Mouse (Mus musculus) spleen, postnatal 14 days (tissue): ENCODE results near the gene Plcl2.
"Not testable (repeated sequence)": the region's sequence is repeated elsewhere in the genome, so short reads cannot be mapped to it uniquely, and the experiment has no call there.

ENCODE experiments used
- DNase-seq, 2 experiments: peaks; one replicate each; pipeline ENCODE4 v3.0.0; 2021 to 2022; ENCODE audit warnings: low spot score in 2 of 2

The Plcl2 gene

DNA sequence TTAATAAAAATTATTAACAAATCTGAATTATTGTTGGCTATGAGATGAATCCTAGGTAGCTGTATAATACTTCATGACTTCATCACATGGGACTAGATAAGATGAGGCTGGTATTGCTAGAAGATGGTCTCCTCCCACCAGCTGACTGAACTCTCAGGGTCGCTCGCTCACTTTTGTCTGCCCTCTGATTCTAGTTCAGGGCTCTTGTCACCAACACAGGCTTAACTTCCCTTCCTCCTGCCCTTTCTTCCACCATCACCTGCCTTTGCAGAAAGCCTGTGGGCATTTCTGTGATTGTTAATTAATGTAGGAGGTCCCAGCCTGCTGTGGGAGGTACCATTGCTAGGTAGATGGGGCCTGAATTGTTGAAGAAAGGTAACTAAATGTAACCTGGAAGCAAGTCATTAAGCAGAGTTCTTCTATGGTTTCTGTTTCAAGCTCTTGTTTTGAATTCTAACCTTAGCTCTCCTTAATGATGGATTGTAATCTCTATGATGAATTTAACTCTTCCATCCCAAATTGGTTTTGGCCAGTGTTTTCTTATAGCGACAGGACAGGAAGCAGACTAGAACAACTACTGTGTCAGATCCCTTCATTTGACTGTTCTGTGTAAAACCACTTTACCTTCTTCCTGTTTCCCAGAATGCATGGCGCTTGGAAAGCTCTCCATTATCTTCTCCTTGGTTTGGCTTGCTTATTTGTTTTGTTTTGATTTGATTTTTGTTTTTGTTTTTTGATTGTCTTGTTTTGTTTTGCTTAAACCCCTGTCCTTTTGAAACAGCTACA, 27.4 kb downstream of the Plcl2 start:
- DNase-seq, result no peak

DNA sequence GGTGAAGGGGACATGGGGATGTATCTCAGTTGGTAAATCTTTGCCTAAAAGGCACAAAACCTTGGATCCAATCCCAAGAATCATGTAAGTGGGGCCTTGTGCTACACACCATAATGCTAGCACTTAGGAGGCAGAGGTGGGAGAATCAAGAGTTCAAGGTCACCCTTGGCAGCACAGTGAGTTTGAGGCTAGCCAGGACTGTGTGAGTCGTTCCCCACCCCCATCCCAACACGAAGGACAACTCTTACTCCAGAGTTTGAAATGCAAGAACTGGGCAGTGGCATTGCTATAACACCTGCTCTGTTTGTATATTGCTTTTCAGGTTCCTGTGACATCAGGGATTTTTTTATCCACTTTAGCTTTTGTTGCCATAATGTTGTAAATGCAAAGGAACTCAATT, 28.6 kb downstream of the Plcl2 start:
- DNase-seq, result no peak

DNA sequence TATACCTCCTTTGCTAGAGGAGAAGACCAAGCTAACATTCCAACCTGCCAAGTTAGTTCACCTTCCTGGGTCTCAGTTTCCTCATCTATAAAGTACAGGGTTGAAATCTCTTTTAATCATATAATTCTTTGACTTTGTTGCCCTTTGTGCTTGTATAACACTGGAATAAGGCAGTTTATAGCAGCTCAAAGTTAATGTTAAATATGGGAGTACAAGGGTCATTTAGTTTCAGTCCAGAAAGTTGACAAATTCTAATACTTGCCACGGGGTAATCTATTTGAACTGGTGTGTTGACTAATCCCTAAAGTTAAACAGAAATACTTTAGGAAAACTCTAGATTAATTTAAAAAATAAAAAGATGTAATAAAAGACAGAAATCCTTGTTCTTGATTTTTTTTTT, 35.7 kb downstream of the Plcl2 start:
- DNase-seq, result no peak

DNA sequence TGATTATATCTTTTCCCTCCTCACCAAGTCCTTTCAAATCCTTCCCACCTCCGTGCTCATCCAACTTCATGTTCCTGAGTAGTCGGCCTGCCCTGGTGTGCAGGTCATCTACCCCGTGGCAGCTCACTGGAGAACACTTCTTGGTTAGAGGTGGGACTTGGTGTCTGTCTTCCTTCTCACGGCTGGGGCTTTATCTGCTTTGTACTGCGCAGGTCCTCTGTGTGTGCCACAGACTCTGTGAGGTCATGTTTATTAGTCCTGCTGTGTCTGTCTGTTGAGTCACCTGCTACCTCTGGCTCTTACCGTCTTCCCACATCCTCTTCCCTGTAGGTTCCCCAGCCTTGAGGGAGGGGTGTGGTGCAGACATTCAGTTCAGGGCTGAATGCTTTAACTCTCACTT, 36.1 kb downstream of the Plcl2 start:
- DNase-seq, result no peak

DNA sequence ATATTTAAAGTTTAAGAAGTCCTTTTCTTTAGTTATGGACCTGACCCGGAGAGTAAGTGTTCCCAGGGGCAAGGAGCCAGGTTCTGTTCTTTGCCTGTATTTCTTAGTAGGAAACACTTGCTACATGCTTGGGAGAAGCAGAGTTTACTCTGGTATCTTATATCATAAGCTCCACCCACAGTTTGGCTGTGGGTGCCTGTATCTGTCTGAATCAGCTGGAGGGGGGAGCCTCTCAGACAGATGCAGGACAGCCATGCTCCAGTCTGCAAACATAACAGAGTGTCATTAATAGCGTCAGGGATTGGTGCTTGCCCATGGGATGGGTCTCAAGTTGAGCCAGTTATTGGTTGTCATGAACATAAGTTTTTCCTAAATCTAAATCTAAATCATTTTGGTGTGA, 42.9 kb downstream of the Plcl2 start:
- no peak for DNase-seq

DNA sequence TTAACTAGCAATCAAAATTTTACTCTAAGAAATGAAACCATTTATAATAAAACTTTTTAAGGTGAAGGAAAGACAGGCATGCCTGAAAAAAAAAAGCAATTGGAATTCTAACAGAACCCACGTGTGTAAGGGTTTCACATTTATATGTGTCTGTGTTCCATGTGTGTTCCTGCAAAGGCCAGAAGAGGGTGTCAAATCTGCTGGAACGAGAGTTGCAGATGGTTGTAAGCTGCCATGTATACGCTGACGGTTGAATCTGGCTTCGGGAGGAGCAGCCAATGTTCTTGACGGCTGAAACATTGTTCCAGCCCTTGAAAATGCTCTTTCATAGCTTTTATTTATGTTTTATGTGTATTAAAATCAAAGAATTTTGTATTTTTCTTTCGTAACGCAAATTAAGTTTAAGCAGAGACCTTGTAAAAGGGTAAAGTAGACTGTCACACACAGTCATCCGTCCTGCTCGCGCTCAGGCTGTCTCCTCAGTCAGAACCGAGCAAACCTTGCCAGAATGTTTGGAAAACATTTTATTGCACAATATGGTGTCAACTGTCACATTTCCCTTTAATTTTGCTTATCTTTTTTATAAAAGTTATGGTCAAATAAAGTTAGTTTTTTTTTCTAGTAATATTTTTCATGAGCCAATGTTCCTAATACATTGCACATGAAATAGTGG, 48.5 kb downstream of the Plcl2 start:
- DNase-seq, result no peak

DNA sequence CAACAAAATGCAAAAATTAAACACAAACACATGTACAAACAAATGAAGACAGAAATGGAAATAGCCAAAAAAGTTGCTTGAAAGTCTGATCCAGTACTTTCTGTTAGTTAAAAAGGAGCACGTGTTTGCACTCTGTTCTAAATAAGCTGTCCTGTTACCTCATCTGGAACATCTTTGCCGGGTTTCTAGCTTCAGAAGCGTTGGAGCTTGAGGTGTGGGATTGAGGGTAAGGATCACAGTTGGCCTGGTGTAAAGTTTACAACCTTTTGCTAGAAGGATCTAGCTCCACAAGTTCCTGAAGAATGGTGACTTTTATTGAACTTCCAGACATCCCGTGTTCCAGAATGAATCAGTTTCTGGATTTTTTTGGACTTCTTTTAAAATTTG, 49.0 kb downstream of the Plcl2 start:
- DNase-seq, result no peak

DNA sequence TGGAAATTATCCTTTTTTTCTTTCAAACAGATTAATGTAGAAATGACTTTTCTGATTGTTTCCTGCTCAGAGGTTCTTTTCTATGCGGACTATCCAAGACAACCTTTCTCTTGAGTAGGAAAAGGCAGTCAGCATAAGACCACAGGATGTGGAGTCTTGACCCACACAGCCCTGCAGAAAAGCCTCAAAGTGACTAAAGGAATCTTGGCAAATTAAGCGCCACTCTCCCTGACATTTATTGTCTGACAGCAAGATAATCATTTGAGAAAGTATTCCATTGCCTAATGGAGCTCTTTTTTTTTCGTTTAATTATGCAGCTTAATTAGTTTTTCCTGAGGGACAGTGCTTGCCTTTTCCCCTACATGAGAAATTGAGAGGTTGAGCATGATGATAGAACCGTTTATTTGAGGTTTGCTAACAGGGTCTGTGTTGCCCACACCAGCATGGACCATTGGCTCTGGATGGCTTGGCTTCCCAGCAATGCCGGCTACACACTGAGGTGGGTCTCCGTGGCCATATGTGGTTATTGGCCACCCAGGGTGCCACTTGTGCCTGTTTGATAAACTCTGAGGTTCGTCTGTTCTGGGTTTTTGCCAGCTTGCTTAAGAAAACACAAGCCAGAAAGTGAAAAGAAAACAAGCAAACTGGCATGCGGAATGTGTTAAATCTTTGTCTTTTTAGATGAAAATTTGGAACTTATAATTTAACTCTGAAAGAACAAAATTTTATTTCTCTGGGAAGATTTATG, 56.3 kb downstream of the Plcl2 start:
- DNase-seq, result no peak

DNA sequence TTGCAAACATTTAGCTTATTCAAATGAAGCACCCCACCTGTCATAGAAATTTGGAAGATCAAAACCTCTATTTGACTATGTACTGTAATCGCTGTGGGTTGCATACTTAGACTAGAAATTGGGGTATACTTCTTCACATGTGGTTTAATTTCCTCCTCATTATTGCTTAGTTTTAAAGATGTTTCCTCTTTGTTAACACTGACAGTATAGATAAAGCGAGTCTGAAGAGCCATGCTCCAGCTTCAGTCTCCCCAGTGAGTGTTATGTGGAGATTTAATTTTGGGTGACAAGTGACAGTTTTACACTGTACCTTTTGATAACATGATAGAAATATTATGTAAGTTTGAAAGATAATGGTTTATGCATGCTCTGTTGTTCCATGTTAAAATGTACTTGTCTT, 59.6 kb downstream of the Plcl2 start:
- DNase-seq, result no peak

DNA sequence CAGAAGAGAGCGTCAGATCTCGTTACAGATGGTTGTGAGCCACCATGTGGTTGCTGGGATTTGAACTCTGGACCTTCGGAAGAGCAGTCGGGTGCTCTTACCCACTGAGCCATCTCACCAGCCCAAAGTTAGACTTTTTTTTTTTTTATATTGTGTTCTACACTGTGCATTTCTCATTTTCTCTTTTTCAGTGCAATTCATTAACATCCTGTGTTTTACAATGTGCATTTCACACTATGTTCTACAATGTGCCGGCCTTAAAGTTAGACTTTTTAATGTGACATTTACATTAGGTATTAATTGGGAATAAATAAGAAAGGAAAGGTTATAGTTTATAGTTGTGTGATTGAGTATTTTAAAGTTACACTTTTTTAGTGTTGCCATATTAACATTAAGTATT, 61.0 kb downstream of the Plcl2 start:
- DNase-seq, result not testable (repeated sequence)

DNA sequence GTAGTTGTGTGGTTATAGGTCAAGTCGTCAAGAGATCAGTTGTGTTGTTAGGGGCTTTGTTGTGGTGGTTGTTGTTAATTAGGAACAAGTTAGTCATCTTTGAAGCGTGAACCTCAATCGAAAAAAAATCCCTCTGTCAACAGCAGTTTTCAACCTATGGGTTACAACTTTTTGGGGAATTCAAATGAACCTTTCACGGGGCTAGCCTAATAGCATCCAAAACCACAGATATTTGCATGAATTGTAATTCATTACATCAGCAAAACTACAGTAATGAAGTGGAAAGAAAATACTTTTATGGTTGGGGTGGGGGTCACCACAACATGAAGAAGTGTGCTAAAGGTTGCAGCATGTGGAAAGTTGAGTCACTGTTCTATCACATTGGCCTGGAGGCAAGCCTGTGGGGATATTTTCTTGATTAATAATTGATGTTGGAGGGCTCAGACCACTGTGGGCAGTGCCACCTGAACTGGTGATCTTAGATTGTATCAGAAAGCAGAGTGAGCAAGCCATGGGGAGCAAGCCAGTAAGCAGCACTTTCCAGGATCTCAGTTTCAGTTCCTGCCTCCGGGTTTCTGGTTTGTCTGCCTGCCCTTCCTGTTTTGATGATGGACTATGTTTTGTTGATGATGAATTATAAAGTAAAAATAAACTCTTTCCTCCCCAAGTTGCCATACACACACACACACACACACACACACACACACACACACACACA, 61.6 kb downstream of the Plcl2 start:
- no peak for DNase-seq

DNA sequence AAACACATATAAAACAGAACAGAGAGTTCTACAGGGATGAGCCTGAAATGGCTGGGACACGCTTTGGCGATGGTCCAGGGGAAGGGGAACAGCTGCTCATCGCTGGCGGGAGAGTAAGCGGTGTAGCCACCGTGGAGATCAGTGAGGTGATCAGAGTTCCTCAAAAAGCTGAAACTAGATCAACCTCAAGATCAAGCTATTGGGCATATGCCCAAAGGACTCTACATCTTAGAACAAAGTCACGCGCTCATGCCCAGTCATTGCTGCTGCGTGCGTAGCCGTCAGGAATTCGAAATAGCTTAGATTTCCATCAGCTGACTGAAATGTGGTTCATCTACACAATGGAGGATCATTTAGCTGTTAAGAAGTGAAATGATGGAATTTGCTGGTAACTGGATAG, 65.0 kb downstream of the Plcl2 start:
- DNase-seq, result no peak

DNA sequence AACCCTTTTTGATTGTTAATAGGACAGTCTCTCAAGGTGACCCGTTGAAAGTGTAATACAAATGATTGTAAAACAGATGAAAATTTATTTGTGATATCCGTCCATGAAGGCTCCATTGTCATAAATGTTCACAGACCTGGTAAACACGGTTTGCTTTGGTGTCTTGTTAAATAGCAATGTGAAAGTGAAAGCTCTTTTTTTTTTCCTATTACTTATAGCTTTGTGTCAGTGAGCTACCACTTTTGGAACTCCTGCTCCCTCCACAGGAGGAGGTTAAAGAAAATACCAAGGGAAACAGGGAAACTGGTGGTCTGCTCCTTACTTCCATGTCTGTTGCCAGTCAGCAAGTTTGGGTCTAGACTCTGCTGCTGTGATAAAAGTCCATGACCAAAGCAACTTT, 71.2 kb downstream of the Plcl2 start:
- no peak for DNase-seq

DNA sequence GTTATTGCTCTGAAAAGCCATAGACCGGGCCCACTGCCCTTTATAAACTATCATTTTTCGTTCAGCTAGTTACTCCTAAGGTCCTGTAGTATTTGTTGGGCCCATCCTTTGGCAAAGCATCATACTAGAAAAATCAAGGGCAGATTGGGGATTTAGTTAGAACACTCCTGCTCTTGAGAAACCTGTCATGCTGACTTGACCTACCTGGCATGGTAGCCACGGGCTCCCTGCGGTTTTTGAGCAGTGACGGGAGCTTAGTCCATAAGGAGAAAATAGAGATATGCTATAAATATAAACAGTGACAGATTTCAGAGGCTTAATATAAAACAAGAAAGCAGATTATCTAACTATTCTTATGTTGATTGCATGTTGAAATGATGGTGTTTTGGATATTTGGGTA, 77.6 kb downstream of the Plcl2 start:
- no peak for DNase-seq

DNA sequence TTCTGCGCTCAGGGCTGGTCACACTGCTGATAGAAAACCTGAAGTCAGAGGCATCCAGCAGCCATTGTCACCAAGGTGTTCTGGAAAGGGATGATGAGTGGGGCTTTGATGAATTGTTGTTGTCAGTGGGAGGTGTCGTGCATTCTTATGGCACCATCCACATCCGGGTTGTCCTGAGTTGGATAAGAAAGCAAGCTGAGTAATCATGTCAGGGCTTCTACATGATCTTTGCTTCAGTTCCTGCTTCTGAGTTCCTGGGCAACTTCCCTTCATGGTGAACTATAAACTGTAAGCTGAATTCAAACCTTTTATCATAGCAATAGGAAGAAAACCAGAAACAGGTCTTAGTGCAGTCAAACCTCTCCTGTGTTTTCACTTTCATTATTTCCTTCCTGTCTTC, 78.7 kb downstream of the Plcl2 start:
- DNase-seq, result no peak

DNA sequence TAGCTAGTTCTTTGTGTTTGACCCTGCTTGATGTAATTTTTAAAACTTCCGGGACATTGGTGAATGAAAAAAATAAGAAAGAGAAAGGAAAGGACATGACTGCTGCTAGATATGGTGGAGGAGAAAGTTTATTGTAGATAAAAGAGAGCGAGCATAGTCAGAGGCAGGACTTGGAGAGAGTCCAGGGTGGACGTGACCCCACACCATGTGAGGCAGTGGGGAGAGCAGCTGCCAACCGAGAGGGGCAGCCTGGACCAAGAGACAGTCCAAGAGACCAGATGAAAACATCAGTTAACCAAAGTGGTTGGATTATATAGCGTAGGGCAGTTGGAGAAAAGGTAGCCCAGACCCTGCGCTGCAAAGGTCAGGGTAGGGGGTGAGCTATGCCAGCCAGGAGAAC, 91.0 kb downstream of the Plcl2 start:
- DNase-seq, result no peak

DNA sequence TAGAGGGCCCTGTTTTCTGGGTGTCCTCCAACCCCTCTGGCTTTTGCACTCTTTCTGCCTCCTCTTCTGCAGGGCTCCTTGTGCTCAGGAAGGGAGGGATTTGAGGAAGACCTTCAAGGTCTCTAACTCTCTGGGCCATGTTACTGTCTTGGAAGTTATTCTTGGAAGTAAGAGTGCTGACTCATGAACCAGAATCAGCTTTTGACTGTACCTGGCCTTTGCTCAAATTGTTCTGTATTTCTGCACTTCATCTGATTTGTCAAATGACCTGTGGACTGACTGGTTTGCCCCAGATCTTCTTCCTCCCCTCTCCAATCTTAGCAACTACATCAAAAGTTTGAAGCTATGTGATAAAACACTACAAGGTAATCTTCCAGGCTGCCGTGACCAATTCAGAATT, 91.5 kb downstream of the Plcl2 start:
- no peak for DNase-seq

DNA sequence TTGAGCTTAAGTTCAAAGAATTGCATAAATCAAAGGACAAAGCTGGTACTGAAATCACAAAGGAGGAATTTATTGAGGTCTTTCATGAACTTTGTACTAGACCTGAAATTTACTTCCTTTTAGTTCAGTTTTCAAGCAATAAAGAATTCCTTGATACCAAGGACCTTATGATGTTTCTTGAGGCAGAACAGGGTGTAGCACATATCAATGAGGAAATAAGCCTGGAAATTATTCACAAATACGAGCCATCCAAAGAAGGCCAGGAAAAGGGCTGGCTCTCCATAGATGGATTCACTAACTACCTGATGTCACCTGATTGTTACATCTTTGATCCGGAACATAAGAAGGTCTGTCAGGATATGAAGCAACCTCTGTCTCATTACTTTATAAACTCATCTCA, 97.7 kb downstream of the Plcl2 start:
- no peak for DNase-seq

DNA sequence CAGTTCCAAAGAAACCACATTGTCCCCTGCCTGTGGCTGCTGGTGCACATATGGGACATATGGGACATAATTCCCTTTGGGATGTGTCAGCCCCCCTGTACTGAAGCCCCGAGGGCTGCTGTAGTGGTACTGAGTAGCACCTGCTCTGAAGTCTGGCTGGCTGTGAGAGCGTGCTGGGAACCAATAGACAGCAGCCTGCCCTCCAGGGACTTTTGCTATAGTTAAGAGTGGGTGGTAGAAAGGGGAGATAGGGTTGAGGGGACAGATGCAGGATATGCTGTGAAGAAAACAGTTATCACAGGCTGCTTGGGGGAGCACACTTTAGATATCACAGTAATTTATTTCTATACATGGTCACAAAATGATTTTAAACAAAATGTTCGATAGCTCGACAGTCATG, 100.7 kb downstream of the Plcl2 start:
- no peak for DNase-seq

DNA sequence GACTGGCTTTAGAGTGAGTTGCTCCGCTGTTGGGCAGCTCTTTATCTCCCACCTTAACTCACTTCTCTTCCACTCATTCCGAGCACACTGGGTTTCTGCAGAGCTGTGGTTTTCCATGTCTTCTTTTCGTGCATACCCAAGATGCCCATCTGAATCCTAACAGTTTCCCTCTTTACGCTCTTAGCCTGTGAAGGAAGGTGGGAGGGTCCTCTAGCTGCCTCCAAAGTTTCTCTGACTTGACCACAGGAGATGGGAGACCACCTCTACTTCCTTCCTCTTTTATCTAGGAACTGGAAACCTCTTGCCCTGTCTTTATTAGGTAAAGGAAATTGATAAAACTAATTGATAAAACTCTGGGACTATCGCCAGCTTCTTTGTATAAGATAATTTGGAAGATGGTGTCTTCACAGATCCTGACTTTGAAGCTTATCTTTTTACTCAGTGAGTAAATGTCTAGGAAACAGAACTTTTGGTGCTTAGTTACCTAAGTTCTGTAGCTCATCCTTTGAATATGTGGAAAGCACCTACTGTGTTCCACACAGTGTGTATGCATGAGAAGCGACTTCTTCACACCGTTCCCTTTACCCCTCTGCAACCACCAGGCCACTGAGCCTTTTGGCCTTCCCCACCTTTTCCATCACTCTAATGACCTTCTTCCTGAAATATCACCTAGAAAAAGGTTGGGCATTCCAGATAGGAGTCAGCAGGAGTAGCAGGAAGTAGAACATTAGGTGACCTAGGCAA, 111.8 kb downstream of the Plcl2 start:
- DNase-seq, result no peak

DNA sequence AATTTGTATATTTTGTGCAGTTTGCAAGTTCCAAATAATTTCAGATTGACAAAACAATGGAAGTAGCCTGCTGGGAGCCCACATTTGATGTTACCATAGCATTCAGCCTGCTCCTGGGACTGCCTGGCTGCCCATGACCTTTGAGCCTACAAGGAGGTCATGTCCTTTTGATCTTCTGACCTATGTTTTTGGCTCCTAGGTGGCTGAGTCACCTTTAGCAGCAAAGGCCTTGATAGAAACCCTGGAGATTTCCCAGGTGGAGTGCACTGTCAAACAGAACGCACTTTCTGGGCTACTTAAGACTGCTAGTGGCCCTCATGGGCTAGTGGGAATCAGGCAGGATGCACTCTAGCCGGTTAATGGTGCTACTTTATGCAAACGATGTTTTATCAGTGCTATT, 112.8 kb downstream of the Plcl2 start:
- DNase-seq, result no peak

DNA sequence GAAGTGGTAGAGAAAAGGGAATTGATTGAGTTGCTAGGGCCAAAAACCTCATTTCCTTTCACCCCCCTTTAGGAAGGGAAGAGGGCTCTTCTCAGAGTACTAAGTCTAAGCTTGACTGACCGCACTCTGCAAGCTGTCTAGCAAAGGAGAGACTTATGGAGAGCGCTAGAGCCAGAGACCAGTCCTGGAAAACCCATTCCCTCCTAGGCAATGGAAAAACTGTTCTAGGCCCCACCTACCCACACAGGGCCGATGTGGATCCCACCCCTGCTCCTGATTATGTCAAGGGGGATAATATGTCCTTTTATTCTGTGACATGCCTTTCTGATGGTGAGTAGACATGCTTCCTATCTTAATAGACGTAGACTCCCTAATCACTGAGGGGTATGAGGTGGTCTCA, 116.4 kb downstream of the Plcl2 start:
- no peak for DNase-seq
